Mouse (Mus musculus) cerebral cortex, adult 2 months (tissue): Measurements from ENCODE around the gene Calcoco1.

Source experiments
- WGBS: fragments of 180-500 bp; shearing (Covaris S2); methylation state at CpG from one replicate; pipeline ENCODE4 v1.1.7; 2018; 5-methylcytosine and 5-hydroxymethylcytosine counted together

The Calcoco1 gene

DNA sequence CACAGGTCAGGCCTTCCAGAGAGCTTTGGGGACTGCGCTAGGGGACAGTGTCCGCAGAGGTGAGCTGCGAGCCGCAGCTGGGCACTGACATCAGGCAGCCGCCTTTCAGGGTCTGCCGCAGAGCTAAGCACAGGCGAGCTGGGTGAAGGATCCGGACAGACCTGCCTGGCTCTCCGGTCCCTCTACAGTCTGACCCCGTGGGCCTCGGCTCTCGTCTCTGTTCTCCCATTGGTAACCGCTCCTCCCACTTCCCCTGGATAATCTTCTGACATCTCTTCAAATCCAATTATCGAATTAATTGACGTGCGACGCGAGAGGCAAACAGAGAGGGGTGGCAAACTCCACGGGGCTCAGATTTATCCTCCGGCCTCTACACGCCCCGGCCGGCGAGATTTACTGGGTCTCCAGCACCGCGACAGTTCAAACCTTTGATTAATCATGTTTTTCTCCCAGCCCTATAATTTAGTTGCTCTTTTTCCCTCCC, 29.6 kb downstream of the Calcoco1 start:
- WGBS = 12% methylated on average over 26 of the region's 26 CpGs

DNA sequence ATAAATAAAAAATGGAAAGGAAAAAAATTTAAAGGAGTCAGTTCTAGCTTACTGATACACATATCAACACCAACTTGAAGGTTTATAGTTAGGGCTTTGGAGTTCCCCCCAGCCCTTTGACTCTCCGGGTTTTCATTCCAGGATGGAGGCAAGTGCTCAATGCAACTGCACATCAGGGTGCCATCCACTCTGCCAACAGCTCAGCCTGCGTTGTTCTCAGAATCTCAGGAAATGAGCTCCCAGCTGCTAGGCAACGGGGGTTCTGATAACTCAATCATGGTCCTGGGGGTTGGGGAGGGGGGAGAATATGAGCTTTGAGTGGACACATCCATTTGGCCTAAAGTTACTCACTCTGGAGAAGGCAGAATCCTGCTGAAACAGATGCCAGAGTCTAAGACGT, 36.2 kb downstream of the Calcoco1 start:
- 38% methylated on average over 4 of the region's 4 CpGs for WGBS

DNA sequence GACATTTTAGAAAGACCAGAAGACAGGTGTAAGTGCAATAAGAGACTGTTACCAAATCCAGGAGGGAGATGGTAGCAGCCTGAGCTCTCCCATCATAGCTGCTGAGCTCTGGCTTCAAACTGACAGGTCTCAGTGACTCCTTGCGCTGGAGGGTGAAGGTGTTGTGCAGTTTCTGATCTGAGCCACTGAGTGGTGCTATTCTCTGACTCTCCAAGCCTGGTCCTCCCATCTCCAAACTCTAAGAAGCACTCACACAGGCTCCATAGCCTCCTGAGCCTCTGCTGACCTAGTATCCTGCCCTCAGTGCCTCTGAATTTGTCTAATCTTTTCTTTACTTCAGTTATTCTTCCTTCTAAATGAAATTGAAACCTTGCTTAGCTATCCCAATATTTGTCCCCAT, 38.3 kb downstream of the Calcoco1 start:
- 47% methylated on average over 1 of the region's 1 CpGs for WGBS

DNA sequence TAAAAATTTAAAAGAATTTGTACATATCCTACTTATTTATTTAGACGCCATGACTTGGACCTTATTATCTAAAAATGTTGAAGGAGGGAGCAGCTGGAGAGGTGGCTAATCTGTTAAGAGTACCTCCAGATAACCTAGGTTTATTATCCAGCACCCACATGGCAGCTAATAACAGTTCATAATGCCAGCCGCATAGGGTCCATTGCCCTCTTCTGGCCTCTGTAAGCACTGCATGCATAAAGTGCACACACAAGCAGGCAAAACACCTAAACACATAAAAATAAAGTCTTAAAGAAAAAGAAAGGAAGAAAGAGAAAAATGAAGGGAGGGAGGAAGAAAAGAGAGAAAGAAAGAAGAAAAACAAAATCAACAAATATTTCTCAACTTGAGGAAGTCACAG, 45.6 kb downstream of the Calcoco1 start:
- 91% methylated on average over 2 of the region's 2 CpGs for WGBS

DNA sequence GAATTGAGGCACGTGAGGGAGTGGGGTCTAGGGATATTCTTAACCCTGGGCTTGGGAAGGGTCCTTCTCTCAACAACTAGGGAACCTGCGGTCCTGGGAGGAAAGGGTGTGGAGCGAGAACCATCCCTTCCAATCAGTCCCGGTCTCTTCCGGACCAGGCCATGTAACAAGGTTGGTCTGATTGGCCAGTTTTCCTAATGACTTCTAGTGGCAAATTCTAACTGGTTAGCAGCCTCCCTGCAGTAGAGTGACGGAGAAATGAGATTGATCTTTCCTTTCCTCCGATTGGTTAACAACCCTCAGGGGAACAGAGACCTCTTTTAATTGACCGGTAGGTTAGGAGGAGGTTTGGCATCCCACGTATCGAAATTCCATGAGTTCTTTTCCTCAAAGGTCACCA, 48.4 kb downstream of the Calcoco1 start:
- WGBS = 10% methylated on average over 10 of the region's 10 CpGs

DNA sequence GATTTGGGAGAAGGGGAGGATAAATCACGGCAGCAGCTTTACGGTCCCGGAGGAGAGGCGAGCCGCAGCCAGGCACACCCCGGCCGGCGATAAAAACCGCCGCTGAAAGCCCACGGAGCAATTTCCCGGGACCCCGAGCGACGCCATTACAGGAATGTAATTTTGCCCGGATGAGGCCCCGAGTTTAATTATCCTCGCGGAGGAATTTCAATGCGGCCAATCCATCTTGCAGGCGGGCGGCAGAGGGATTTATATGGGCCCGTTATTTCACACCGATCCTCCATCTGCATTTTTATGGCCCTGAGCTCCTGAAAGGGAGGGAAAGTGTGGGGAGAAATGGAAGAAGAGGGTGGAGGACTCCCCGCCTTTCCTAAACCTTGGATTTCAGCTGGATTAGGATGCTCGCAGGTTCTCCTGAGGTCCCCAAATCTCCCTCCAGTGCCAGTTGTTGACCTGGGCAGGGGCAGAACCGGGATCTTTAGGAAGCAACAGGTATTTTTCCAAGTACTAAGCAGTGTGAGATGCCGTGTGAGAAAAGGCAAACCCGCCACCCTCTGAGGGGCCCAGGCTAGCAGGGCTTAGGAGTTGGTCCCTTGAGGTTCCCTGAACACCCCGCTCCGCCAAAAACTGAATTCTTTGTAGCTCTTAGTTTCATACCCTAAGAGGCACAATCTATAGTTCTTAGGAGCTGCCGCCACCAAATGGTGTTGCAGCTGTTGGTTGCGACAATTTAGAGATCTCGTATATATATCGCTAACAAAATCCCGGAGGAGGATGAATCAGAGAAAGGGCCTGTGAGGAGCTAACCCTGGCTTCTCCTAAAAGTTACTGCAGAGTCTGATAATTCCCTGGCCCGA, 49.5 kb downstream of the Calcoco1 start, which contains the start of gene Atp5g2:
TSS of gene Atp5g2 (minus strand) at position 138 of the 857 bp plus-strand sequence.
- WGBS = 5% methylated on average over 37 of the region's 37 CpGs

DNA sequence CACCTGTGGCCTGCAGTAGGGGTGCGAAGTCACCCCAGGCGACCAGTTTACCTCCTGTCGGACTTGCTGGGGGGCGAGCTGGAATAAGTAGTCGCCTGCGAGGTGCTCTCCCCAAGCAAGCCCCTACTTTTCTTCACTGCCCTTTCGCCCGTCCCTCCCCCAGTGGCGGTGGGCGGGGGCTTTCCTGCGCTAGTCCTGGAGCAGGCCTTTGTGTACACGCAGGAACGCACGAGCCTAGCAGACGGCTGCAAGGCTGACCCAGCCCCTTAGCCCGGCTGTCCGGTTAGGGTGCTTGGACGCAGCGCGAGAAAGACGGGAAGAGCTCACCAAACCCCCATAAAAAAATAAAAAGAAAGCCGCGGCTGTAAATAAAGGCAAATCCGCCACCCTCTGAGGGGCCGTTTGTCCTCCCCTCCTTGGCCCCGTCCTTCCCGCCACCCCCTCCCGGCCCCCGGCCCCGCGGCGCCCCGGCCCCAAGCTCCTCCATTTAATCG, 50.2 kb downstream of the Calcoco1 start:
- WGBS = under 1% methylated on average over 34 of the region's 34 CpGs

DNA sequence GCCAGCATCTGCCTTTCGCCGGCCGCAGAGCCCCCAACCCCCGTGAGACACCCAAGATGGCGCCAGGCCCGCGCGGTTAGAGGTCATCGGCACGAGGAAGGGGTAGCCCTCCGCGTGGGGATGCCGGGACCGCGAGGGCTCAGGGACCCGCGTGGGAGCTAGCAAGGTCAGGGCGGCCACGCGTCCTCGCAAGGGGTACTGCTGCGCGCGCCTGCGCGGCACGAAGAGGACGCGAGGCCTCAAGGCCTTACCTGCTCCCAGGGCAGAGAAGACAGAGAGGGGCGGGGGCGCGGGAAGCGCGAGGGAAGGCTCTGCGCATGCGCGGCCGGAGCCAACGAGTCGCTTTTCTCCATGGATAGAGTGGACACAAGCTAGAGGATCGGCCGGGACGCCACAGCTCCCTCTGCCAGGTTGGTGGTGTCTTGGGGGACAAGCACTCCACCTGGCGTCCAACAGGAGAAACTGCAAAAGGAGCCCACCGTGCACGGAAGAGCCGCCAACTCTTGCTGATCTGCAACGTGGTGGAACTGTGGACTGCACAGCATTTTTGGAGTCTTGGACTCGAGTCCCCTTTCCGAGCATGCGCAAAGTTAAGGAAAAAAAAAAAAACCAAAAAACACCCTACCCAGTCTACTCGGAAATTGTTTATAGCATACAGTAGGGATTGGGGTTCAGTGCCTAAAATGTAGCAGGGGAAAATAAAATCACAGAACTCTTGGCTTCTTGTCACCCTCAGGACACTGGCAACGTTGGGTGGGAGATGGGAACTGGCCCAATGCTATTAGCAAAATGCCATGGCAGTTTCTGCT, 51.0 kb downstream of the Calcoco1 start:
- under 1% methylated on average over 53 of the region's 53 CpGs for WGBS

DNA sequence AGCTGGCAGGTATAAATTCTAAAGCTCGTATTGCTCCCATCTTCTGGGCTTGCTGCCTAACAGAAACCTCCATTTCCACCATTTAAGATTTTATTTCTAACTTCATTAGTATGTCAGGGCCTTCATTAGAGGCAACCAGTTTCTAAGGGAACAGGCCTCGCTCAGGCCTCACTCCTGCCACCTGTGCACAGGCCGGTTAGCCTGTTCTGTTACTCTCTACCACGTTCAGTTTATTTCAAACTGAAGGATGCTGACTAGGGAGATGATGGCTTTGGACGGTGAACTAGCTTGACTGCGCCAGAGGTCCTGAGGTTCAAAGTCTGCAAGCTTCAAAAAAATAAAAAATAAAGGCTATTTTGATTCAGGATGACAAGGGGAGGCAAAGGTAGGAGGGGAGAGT, 51.7 kb downstream of the Calcoco1 start:
- WGBS = 3% methylated on average over 6 of the region's 6 CpGs

DNA sequence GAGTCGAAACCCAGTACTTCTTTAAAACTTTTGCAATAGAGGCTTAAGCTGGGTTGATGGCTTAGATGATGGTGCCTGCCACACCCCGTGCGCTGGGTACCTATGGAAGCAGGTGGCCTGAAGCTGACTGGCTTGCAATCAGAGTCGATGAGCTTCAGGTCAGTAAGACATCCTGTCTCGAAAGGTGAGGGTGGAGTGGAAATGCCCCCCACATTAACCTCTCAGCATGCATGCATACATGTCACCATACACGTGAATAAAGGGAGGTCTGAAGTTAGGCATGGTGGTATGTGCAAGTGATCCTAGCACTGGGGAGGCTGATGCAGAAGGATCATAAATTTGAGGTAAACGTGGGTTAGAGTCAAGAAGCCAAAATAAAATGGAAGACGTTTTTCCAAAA, 52.4 kb downstream of the Calcoco1 start:
- 75% methylated on average over 8 of the region's 8 CpGs for WGBS

DNA sequence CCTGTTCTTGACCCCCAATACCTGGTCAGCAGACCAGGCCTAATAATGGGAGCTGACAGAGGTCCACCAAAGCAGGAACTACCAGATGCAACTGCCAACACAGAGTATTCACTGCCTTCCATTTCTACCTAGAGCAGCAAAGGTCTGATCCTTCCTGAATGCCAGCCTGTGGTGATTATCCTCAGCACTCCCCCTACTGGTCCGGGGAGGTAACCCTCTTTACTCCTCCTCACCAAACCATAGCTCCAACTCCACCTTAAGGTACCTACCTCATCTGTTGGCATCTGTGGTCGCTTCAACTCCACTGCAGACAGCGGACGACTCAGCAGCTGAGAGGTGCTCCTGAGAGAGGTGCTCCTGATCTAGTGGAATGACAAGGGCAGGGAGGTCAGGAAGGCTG, 56.5 kb downstream of the Calcoco1 start:
- WGBS = 44% methylated on average over 4 of the region's 4 CpGs

DNA sequence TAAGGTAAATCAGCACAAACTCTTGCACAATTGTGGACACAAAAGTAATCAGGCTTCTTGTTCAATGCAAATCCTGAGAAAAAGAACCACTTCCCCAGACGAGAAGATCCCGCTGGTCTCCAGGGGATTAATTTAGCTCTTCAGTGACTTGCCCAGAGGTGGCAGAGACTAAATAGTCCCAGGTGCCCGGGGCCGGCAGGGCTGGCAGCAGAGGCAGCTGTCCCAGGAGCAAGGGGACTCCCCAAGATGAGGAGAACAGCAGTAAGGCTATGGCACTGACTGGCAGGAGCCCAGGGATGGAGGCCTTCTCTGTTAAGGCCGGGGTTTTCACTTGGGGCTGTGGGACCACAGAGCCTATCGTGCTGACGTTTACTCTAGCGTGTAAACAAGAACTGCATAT, 58.2 kb downstream of the Calcoco1 start:
- 71% methylated on average over 8 of the region's 8 CpGs for WGBS

DNA sequence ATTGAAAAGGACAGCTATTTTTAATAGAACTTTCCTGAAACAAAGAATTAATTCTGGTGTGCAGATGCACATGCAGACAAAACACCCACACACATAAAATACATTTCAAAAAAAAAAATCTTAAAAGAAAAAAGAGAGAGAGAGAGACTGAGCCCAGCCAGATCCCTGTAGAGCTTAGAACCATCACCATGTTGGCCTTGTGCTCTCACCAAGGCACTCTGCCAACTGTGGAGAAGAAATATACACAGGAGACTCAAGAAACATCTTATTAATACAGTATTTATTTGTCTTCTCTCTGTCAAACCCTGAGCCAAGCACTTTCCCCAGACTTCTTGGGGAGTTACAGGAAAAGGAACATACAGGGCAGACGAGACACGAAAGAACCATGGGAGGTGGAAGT, 59.4 kb downstream of the Calcoco1 start:
- 80% methylated on average over 1 of the region's 2 CpGs for WGBS

DNA sequence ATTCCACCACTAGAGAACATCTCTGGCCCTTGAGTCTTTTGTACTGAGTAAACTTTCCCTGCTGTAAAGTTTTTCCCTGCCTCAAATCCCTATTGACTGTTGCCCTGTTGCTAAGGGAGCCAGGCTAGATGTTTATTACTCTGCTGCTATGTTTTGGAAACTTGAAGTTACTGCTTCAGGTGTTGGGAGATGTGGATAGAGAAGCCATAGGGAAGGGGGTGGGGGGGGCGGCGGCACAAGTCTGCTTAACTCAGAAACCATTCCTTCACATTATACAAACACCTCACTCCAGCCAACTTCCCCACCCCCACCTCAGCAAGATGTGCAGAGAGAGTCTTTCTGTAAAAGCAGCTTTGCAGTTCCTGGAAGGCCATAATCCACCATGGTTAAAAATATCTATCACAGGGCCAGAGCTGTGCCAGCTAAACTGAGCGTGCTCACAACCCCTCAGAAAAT, 64.0 kb downstream of the Calcoco1 start:
- WGBS = 26% methylated on average over 3 of the region's 3 CpGs
